Mouse (Mus musculus): ENCODE data around the gene Fmo2. TPM values are rescaled to one million over a fixed set of nuclear protein-coding genes. Genes with fewer than 3 reads are reported as not detected.

Gene Fmo2
- polyA plus RNA-seq, 1 experiment from 2014 or later = 0.21 TPM

- H3K4me2 ChIP-seq (ENCODE audit: low read depth, low read length) = no peak overlapping the region
- WGBS (ENCODE audit: insufficient replicate concordance) = 71% methylated on average over 4 of the region's 4 CpGs
- ATAC-seq (ENCODE audit: low read depth) = no peak
- no peak overlapping the region for H3K27ac ChIP-seq (ENCODE audit: low read length)
- no peak overlapping the region for H3K4me3 ChIP-seq (ENCODE audit: low read depth, low read length)
- H3K36me3 ChIP-seq (ENCODE audit: control insufficient read depth, insufficient read depth) = no peaks in the 10 kb centered on the region
- H3K27me3 ChIP-seq (ENCODE audit: control insufficient read depth, insufficient read depth, low read depth, low read length) = no peaks in the 10 kb centered on the region
- no peak overlapping the region for H3K9ac ChIP-seq (ENCODE audit: low read depth, low read length)
- no peaks in the 10 kb centered on the region for H3K9me3 ChIP-seq (replicated peaks; ENCODE audit: control insufficient read depth, low read length)
- no peaks in the 10 kb centered on the region for H3K4me1 ChIP-seq (ENCODE audit: control insufficient read depth, low read depth, low read length)
Observed at GRCm38 (mm10) chr1:162932386-162932785, 33.9 kb upstream of the Fmo2 start.

GRCm38 (mm10) chr1:162931880-162932279 is 33.4 kb upstream of the Fmo2 start:
- Histone ChIP-seq H3K9me3 (replicated peaks; ENCODE audit: control insufficient read depth, low read length) (no peaks in the 10 kb centered on the region), H3K27ac (ENCODE audit: low read length) (no peak overlapping the region)
- ATAC-seq (ENCODE audit: low read depth) = no peak

GRCm38 (mm10) chr1:162931310-162931875 is 32.9 kb upstream of the Fmo2 start:
- Histone ChIP-seq H3K36me3 (ENCODE audit: control insufficient read depth, insufficient read depth) (no peaks in the 10 kb centered on the region), H3K9ac (ENCODE audit: low read depth, low read length) (no peak overlapping the region)
- 66% methylated on average over 4 of the region's 4 CpGs for WGBS (ENCODE audit: insufficient replicate concordance)

More at GRCm38 (mm10) chr1:162931880-162932279, 33.4 kb upstream of the Fmo2 start:
- Histone ChIP-seq H3K4me1 (ENCODE audit: control insufficient read depth, low read depth, low read length) (no peaks in the 10 kb centered on the region), H3K27me3 (ENCODE audit: control insufficient read depth, insufficient read depth, low read depth, low read length) (no peaks in the 10 kb centered on the region), H3K9ac (ENCODE audit: low read depth, low read length) (no peak overlapping the region), H3K36me3 (ENCODE audit: control insufficient read depth, insufficient read depth) (no peaks in the 10 kb centered on the region), H3K4me3 (ENCODE audit: low read depth, low read length) (no peak overlapping the region), H3K4me2 (ENCODE audit: low read depth, low read length) (no peak overlapping the region)
- 66% methylated on average over 5 of the region's 5 CpGs for WGBS (ENCODE audit: insufficient replicate concordance)

GRCm38 (mm10) chr1:162930631-162931030 is 32.1 kb upstream of the Fmo2 start:
- no peaks in the 10 kb centered on the region for H3K4me1 ChIP-seq (ENCODE audit: control insufficient read depth, low read depth, low read length)
- H3K27me3 ChIP-seq (ENCODE audit: control insufficient read depth, insufficient read depth, low read depth, low read length) = no peaks in the 10 kb centered on the region
- no peaks in the 10 kb centered on the region for H3K36me3 ChIP-seq (ENCODE audit: control insufficient read depth, insufficient read depth)
- no peak overlapping the region for H3K9ac ChIP-seq (ENCODE audit: low read depth, low read length)
- H3K4me2 ChIP-seq (ENCODE audit: low read depth, low read length) = no peak overlapping the region
- no peak overlapping the region for H3K4me3 ChIP-seq (ENCODE audit: low read depth, low read length)
- H3K9me3 ChIP-seq (replicated peaks; ENCODE audit: control insufficient read depth, low read length) = no peaks in the 10 kb centered on the region
- WGBS (ENCODE audit: insufficient replicate concordance) = 45% methylated on average over 2 of the region's 2 CpGs
- ATAC-seq (ENCODE audit: low read depth) = no peak
- no peak overlapping the region for H3K27ac ChIP-seq (ENCODE audit: low read length)

More at GRCm38 (mm10) chr1:162931310-162931875, 32.9 kb upstream of the Fmo2 start:
- no peak overlapping the region for H3K4me2 ChIP-seq (ENCODE audit: low read depth, low read length)
- H3K9me3 ChIP-seq (replicated peaks; ENCODE audit: control insufficient read depth, low read length) = no peaks in the 10 kb centered on the region
- H3K27me3 ChIP-seq (ENCODE audit: control insufficient read depth, insufficient read depth, low read depth, low read length) = no peaks in the 10 kb centered on the region
- no peak for ATAC-seq (ENCODE audit: low read depth)
- H3K27ac ChIP-seq (ENCODE audit: low read length) = no peak overlapping the region
- H3K4me1 ChIP-seq (ENCODE audit: control insufficient read depth, low read depth, low read length) = no peaks in the 10 kb centered on the region
- no peak overlapping the region for H3K4me3 ChIP-seq (ENCODE audit: low read depth, low read length)

- ATAC-seq (ENCODE audit: low read depth) = no peak
- H3K9me3 ChIP-seq (replicated peaks; ENCODE audit: control insufficient read depth, low read length) = no peaks in the 10 kb centered on the region
- H3K36me3 ChIP-seq (ENCODE audit: control insufficient read depth, insufficient read depth) = no peaks in the 10 kb centered on the region
- H3K4me2 ChIP-seq (ENCODE audit: low read depth, low read length) = no peak overlapping the region
- no peak overlapping the region for H3K4me3 ChIP-seq (ENCODE audit: low read depth, low read length)
- no peaks in the 10 kb centered on the region for H3K27me3 ChIP-seq (ENCODE audit: control insufficient read depth, insufficient read depth, low read depth, low read length)
- no peaks in the 10 kb centered on the region for H3K4me1 ChIP-seq (ENCODE audit: control insufficient read depth, low read depth, low read length)
- H3K9ac ChIP-seq (ENCODE audit: low read depth, low read length) = no peak overlapping the region
- no peak overlapping the region for H3K27ac ChIP-seq (ENCODE audit: low read length)
- WGBS (ENCODE audit: insufficient replicate concordance) = 57% methylated on average over 3 of the region's 3 CpGs
Observed at GRCm38 (mm10) chr1:162929146-162929545, 30.6 kb upstream of the Fmo2 start.

- no peak overlapping the region for H3K4me3 ChIP-seq (ENCODE audit: low read depth, low read length)
- H3K27me3 ChIP-seq (ENCODE audit: control insufficient read depth, insufficient read depth, low read depth, low read length) = no peaks in the 10 kb centered on the region
- 36% methylated on average over 1 of the region's 1 CpGs for WGBS (ENCODE audit: insufficient replicate concordance)
- H3K9me3 ChIP-seq (replicated peaks; ENCODE audit: control insufficient read depth, low read length) = no peaks in the 10 kb centered on the region
- H3K4me2 ChIP-seq (ENCODE audit: low read depth, low read length) = no peak overlapping the region
- H3K27ac ChIP-seq (ENCODE audit: low read length) = no peak overlapping the region
- no peaks in the 10 kb centered on the region for H3K4me1 ChIP-seq (ENCODE audit: control insufficient read depth, low read depth, low read length)
- H3K36me3 ChIP-seq (ENCODE audit: control insufficient read depth, insufficient read depth) = no peaks in the 10 kb centered on the region
- no peak overlapping the region for H3K9ac ChIP-seq (ENCODE audit: low read depth, low read length)
- no peak for ATAC-seq (ENCODE audit: low read depth)
Observed at GRCm38 (mm10) chr1:162925121-162925520, 26.6 kb upstream of the Fmo2 start.

GRCm38 (mm10) chr1:162916661-162917060 is 18.1 kb upstream of the Fmo2 start:
- no peaks in the 10 kb centered on the region for H3K9me3 ChIP-seq (replicated peaks; ENCODE audit: control insufficient read depth, low read length)
- no peaks in the 10 kb centered on the region for H3K36me3 ChIP-seq (ENCODE audit: control insufficient read depth, insufficient read depth)
- no peak overlapping the region for H3K4me2 ChIP-seq (ENCODE audit: low read depth, low read length)
- no peak overlapping the region for H3K9ac ChIP-seq (ENCODE audit: low read depth, low read length)
- H3K27ac ChIP-seq (ENCODE audit: low read length) = no peak overlapping the region
- 59% methylated on average over 8 of the region's 8 CpGs for WGBS (ENCODE audit: insufficient replicate concordance)
- no peaks in the 10 kb centered on the region for H3K27me3 ChIP-seq (ENCODE audit: control insufficient read depth, insufficient read depth, low read depth, low read length)
- no peak overlapping the region for H3K4me3 ChIP-seq (ENCODE audit: low read depth, low read length)
- no peak for ATAC-seq (ENCODE audit: low read depth)
- H3K4me1 ChIP-seq (ENCODE audit: control insufficient read depth, low read depth, low read length) = no peaks in the 10 kb centered on the region

GRCm38 (mm10) chr1:162914932-162915556 is 16.5 kb upstream of the Fmo2 start:
- no peak overlapping the region for H3K4me3 ChIP-seq (ENCODE audit: low read depth, low read length)
- no peak overlapping the region for H3K9ac ChIP-seq (ENCODE audit: low read depth, low read length)
- no peaks in the 10 kb centered on the region for H3K9me3 ChIP-seq (replicated peaks; ENCODE audit: control insufficient read depth, low read length)
- 59% methylated on average over 4 of the region's 4 CpGs for WGBS (ENCODE audit: insufficient replicate concordance)
- H3K4me1 ChIP-seq (ENCODE audit: control insufficient read depth, low read depth, low read length) = no peaks in the 10 kb centered on the region
- no peak overlapping the region for H3K27ac ChIP-seq (ENCODE audit: low read length)
- H3K4me2 ChIP-seq (ENCODE audit: low read depth, low read length) = no peak overlapping the region
- no peak for ATAC-seq (ENCODE audit: low read depth)
- H3K27me3 ChIP-seq (ENCODE audit: control insufficient read depth, insufficient read depth, low read depth, low read length) = no peaks in the 10 kb centered on the region
- no peaks in the 10 kb centered on the region for H3K36me3 ChIP-seq (ENCODE audit: control insufficient read depth, insufficient read depth)

GRCm38 (mm10) chr1:162912085-162912484 is 13.6 kb upstream of the Fmo2 start:
- Histone ChIP-seq H3K4me2 (ENCODE audit: low read depth, low read length) (no peak overlapping the region), H3K9ac (ENCODE audit: low read depth, low read length) (no peak overlapping the region), H3K36me3 (ENCODE audit: control insufficient read depth, insufficient read depth) (no peaks in the 10 kb centered on the region), H3K27me3 (ENCODE audit: control insufficient read depth, insufficient read depth, low read depth, low read length) (no peaks in the 10 kb centered on the region), H3K4me3 (ENCODE audit: low read depth, low read length) (no peak overlapping the region), H3K9me3 (replicated peaks; ENCODE audit: control insufficient read depth, low read length) (no peaks in the 10 kb centered on the region), H3K27ac (ENCODE audit: low read length) (no peak overlapping the region), H3K4me1 (ENCODE audit: control insufficient read depth, low read depth, low read length) (no peaks in the 10 kb centered on the region)
- ATAC-seq (ENCODE audit: low read depth) = no peak
